Mouse (Mus musculus): ENCODE results near the gene Sema4f. TPM values are rescaled to one million over a fixed set of nuclear protein-coding genes. Genes with fewer than 3 reads are reported as not detected.

Gene Sema4f
- polyA plus RNA-seq, 1 experiment from 2014 or later = 2.1 TPM

GRCm38 (mm10) chr6:82934616-82935230 is 4.8 kb downstream of the Sema4f start:
- ChIA-PET POLR2A (no interaction called here), CTCF (interaction anchor here (1.2 kb wide), 2 partner anchors 9 to 25 kb away, joined by 3 read pairs; no protein-coding TSS in a partner anchor)
- H3K27me3 ChIP-seq = no peaks in the 10 kb centered on the region
- ATAC-seq (no peak), DNase-seq (ENCODE audit: low read depth, low spot score) (peak; percentile 33)
- TF ChIP-seq CTCF (IDR thresholded peaks at IDR 0.05) = no peak
- in situ Hi-C loops (cut with MboI; ENCODE audit: low pct_unique_long_range_greater_than_20kb) = no loop called here

- TF ChIP-seq CTCF (IDR thresholded peaks at IDR 0.05) = no peak
- ATAC-seq = no peak
- ChIA-PET POLR2A (interaction anchor here (0.9 kb wide), 1 partner anchor 46 kb away, joined by 3 read pairs; no protein-coding TSS in a partner anchor), CTCF (interaction anchor here (1.3 to 2.4 kb wide), 2 partner anchors 10 to 125 kb away, joined by 3 to 14 read pairs; no protein-coding TSS in a partner anchor)
- in situ Hi-C loops (cut with MboI; ENCODE audit: low pct_unique_long_range_greater_than_20kb) = no loop called here
- DNase-seq (ENCODE audit: low read depth, low spot score) = no peak
- H3K27me3 ChIP-seq = no peaks in the 10 kb centered on the region
Measured at GRCm38 (mm10) chr6:82927617-82928016, 12.0 kb downstream of the Sema4f start.

GRCm38 (mm10) chr6:82926528-82926927 is 13.0 kb downstream of the Sema4f start:
- ChIA-PET CTCF (interaction anchor here (1.3 to 2.4 kb wide), 3 partner anchors 9 to 126 kb away, joined by 3 to 14 read pairs (median 3); no protein-coding TSS in a partner anchor), POLR2A (no interaction called here)
- TF ChIP-seq CTCF (IDR thresholded peaks at IDR 0.05) = no peak
- DNase-seq (ENCODE audit: low read depth, low spot score) = no peak
- no peak for ATAC-seq
- in situ Hi-C loops (cut with MboI; ENCODE audit: low pct_unique_long_range_greater_than_20kb) = no loop called here
- no peaks in the 10 kb centered on the region for H3K27me3 ChIP-seq

- in situ Hi-C loops (cut with MboI; ENCODE audit: low pct_unique_long_range_greater_than_20kb) = no loop called here
- CTCF ChIA-PET = interaction anchor here (1.6 to 2.4 kb wide), 2 partner anchors 9 to 13 kb away, joined by 3 to 14 read pairs; no protein-coding TSS in a partner anchor
- H3K27me3 ChIP-seq = no peaks in the 10 kb centered on the region
- POLR2A ChIA-PET = no interaction called here
- no peak for TF ChIP-seq CTCF (IDR thresholded peaks at IDR 0.05)
- ATAC-seq = no peak
- no peak for DNase-seq (ENCODE audit: low read depth, low spot score)
Measured at GRCm38 (mm10) chr6:82926106-82926505, 13.5 kb downstream of the Sema4f start.

GRCm38 (mm10) chr6:82925005-82925404 is 14.6 kb downstream of the Sema4f start:
- DNase-seq (ENCODE audit: low read depth, low spot score) (no peak), ATAC-seq (no peak)
- in situ Hi-C loops (cut with MboI; ENCODE audit: low pct_unique_long_range_greater_than_20kb) = no loop called here
- ChIA-PET CTCF (no interaction called here), POLR2A (no interaction called here)
- TF ChIP-seq CTCF (IDR thresholded peaks at IDR 0.05) = peak; percentile 41
- H3K27me3 ChIP-seq = no peaks in the 10 kb centered on the region

GRCm38 (mm10) chr6:82921426-82922224 is 17.9 kb downstream of the Sema4f start:
- DNase-seq (ENCODE audit: low read depth, low spot score) (no peak), ATAC-seq (no peak)
- TF ChIP-seq CTCF (IDR thresholded peaks at IDR 0.05) = no peak
- ChIA-PET CTCF (no interaction called here), POLR2A (no interaction called here)
- in situ Hi-C loops (cut with MboI; ENCODE audit: low pct_unique_long_range_greater_than_20kb) = loop anchor here (5.0 kb wide), 1 partner anchor 161 kb away; no protein-coding TSS in a partner anchor
- H3K27me3 ChIP-seq = no peaks in the 10 kb centered on the region

- H3K27me3 ChIP-seq = no peaks in the 10 kb centered on the region
- no peak for DNase-seq (ENCODE audit: low read depth, low spot score)
- CTCF ChIA-PET = interaction anchor here (1.9 to 4.8 kb wide), 2 partner anchors 16 to 50 kb away, joined by 4 to 52 read pairs; no protein-coding TSS in a partner anchor
- ATAC-seq = no peak
- POLR2A ChIA-PET = no interaction called here
- in situ Hi-C loops (cut with MboI; ENCODE audit: low pct_unique_long_range_greater_than_20kb) = no loop called here
- no peak for TF ChIP-seq CTCF (IDR thresholded peaks at IDR 0.05)
Measured at GRCm38 (mm10) chr6:82919520-82919919, 20.0 kb downstream of the Sema4f start.

- CTCF ChIA-PET = interaction anchor here (0.6 to 4.8 kb wide), 8 partner anchors 8 to 61 kb away, joined by 3 to 52 read pairs (median 4); no protein-coding TSS in a partner anchor
- no peak for DNase-seq (ENCODE audit: low read depth, low spot score)
- no peak for TF ChIP-seq CTCF (IDR thresholded peaks at IDR 0.05)
- POLR2A ChIA-PET = no interaction called here
- no peak for ATAC-seq
- in situ Hi-C loops (cut with MboI; ENCODE audit: low pct_unique_long_range_greater_than_20kb) = no loop called here
- H3K27me3 ChIP-seq = no peaks in the 10 kb centered on the region
Measured at GRCm38 (mm10) chr6:82918371-82918770, 21.2 kb downstream of the Sema4f start.

- in situ Hi-C loops (cut with MboI; ENCODE audit: low pct_unique_long_range_greater_than_20kb) = no loop called here
- H3K27me3 ChIP-seq = no peaks in the 10 kb centered on the region
- ChIA-PET CTCF (interaction anchor here (0.6 to 4.8 kb wide), 10 partner anchors 9 to 73 kb away, joined by 3 to 52 read pairs (median 4); no protein-coding TSS in a partner anchor), POLR2A (no interaction called here)
- no peak for TF ChIP-seq CTCF (IDR thresholded peaks at IDR 0.05)
- DNase-seq (ENCODE audit: low read depth, low spot score) (no peak), ATAC-seq (peak; percentile 21)
Measured at GRCm38 (mm10) chr6:82917778-82918129, 21.8 kb downstream of the Sema4f start.

- ChIA-PET CTCF (interaction anchor here (1.0 to 4.8 kb wide), 10 partner anchors 9 to 73 kb away, joined by 3 to 52 read pairs (median 4); no protein-coding TSS in a partner anchor), POLR2A (interaction anchor here (0.6 kb wide), 1 partner anchor 29 kb away, joined by 7 read pairs; the partner anchor contains the start of gene M1ap)
- H3K27me3 ChIP-seq = no peaks in the 10 kb centered on the region
- TF ChIP-seq CTCF (IDR thresholded peaks at IDR 0.05) = no peak
- no peak for ATAC-seq
- in situ Hi-C loops (cut with MboI; ENCODE audit: low pct_unique_long_range_greater_than_20kb) = no loop called here
- DNase-seq (ENCODE audit: low read depth, low spot score) = no peak
Measured at GRCm38 (mm10) chr6:82917076-82917777, 22.3 kb downstream of the Sema4f start.

Data from Patski (cell line).